Mouse (Mus musculus) embryo, embryonic 9.5 days (tissue): Measurements from ENCODE around the gene Rhox4b.
"Not testable (repeated sequence)": the region's sequence is repeated elsewhere in the genome, so short reads cannot be mapped to it uniquely, and the experiment has no call there.

Experiments
- DNase-seq: peaks from one replicate; pipeline ENCODE4 v3.0.0-alpha.2; 2017; ENCODE audit errors: extremely low spot score

The Rhox4b gene

GRCm38 (mm10) chrX:37432194-37432593 is at the start of gene Rhox4b:
Gene Rhox4b, plus strand, starts transcription at chrX:37432494.
- DNase-seq = not testable (repeated sequence)

- DNase-seq = not testable (repeated sequence)
These were observed 41.7 kb upstream of the Rhox4b start, which contains the start of gene Rhox4a2 for GRCm38 (mm10) chrX:37390548-37390947. Gene Rhox4a2, plus strand, starts transcription at chrX:37390848.

GRCm38 (mm10) chrX:37411767-37412166 is 20.5 kb upstream of the Rhox4b start, which contains the start of gene Rhox2b:
Gene Rhox2b, plus strand, starts transcription at chrX:37412067.
- DNase-seq = not testable (repeated sequence)

- not testable (repeated sequence) for DNase-seq
These were observed 21.1 kb downstream of the Rhox4b start, which contains the start of gene Rhox2c for GRCm38 (mm10) chrX:37453380-37453779. Gene Rhox2c, plus strand, starts transcription at chrX:37453680.

- not testable (repeated sequence) for DNase-seq
These were observed 26.0 kb downstream of the Rhox4b start, which contains the start of gene Rhox3c for GRCm38 (mm10) chrX:37458285-37458684. Gene Rhox3c, plus strand, starts transcription at chrX:37458585.

GRCm38 (mm10) chrX:37480037-37480436 is 47.7 kb downstream of the Rhox4b start, which contains the start of gene Rhox4c:
Gene Rhox4c, plus strand, starts transcription at chrX:37480337.
- DNase-seq = not testable (repeated sequence)
